In the genomic region with DNA sequence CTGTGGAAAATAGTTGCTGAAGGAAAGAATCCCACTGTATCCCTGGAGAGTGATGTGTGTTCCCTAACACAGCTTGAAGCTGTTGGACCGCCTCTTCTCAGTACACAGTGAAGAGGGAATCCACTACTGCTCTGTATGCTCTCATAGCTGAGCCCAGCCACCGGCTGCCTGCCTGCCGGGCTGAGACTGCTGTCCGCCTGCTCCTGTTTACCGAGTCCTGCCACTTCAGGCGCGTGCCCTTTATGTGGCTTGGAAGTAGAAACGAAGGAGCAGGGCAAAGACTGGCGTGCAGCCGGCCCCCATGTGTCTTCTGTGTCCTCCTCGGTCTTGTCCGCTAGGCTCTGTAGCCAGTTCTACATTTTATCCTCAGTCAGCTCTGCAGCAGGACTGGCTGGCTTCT, we compare ENCODE assay signal across 8 mouse cellular contexts. TPM values are rescaled to one million over a fixed set of nuclear protein-coding genes. Genes with fewer than 3 reads are reported as not detected.
DNase-seq lines count a peak whose midpoint lies in the region; ATAC-seq lines count a peak whose summit lies in the region.

No protein-coding gene starts in this region.

- H3K9ac ChIP-seq in kidney, embryonic 15.5 days: no peak overlapping the region
- H3K9ac ChIP-seq in kidney, embryonic 14.5 days (ENCODE audit: low read depth, low read length): no peak overlapping the region
- no peak overlapping the region for H3K9ac ChIP-seq in midbrain, embryonic 14.5 days (replicated peaks; ENCODE audit: low read length)

- peak; percentile 25 for DNase-seq in embryo, embryonic 9.5 days (ENCODE audit: extremely low spot score)
- DNase-seq in heart, postnatal 14 days: peak; percentile 29 to 34
- peak; percentile 37 for DNase-seq in midbrain, embryonic 14.5 days
- DNase-seq in layer of hippocampus, adult 11-12 months (ENCODE audit: low spot score): no peak
- DNase-seq in natural killer cell, adult 2 months (ENCODE audit: low spot score in 2 of 2): no peak
- DNase-seq in layer of hippocampus, adult 9-10 months (ENCODE audit: low spot score): no peak

- 0 out of 2 replicates have a peak, but pooled peaks have one; percentile 38 for ATAC-seq in kidney, embryonic 15.5 days (replicated peaks; ENCODE audit: low FRiP score)
- ATAC-seq in kidney, embryonic 14.5 days (ENCODE audit: low FRiP score, low TSS enrichment): no peak
- ATAC-seq in midbrain, embryonic 14.5 days (ENCODE audit: low FRiP score, low TSS enrichment): no peak

- no peak overlapping the region for H3K4me2 ChIP-seq in kidney, embryonic 15.5 days
- no peak overlapping the region for H3K4me2 ChIP-seq in kidney, embryonic 14.5 days (replicated peaks; ENCODE audit: low read depth, low read length)
- H3K4me2 ChIP-seq in midbrain, embryonic 14.5 days (ENCODE audit: low read length): no peak overlapping the region

- no peak overlapping the region for H3K27ac ChIP-seq in kidney, embryonic 15.5 days
- H3K27ac ChIP-seq in kidney, embryonic 14.5 days (ENCODE audit: low read depth, low read length): no peak overlapping the region
- no peak overlapping the region for H3K27ac ChIP-seq in midbrain, embryonic 14.5 days (replicated peaks; ENCODE audit: low read depth, low read length)

- H3K9me3 ChIP-seq in kidney, embryonic 15.5 days (replicated peaks): no peaks in the 10 kb centered on the region
- H3K9me3 ChIP-seq in kidney, embryonic 14.5 days (ENCODE audit: control insufficient read depth, low read length): no peaks in the 10 kb centered on the region
- no peaks in the 10 kb centered on the region for H3K9me3 ChIP-seq in midbrain, embryonic 14.5 days (ENCODE audit: control insufficient read depth, low read length)

- 48% methylated on average over 12 of the region's 12 CpGs for WGBS in kidney, embryonic 15.5 days
- 60% methylated on average over 12 of the region's 12 CpGs for WGBS in kidney, embryonic 14.5 days
- WGBS in midbrain, embryonic 14.5 days: 36% methylated on average over 12 of the region's 12 CpGs

- no peak overlapping the region for H3K4me3 ChIP-seq in kidney, embryonic 15.5 days (replicated peaks)
- H3K4me3 ChIP-seq in kidney, embryonic 14.5 days (ENCODE audit: low read length): no peak overlapping the region
- H3K4me3 ChIP-seq in midbrain, embryonic 14.5 days (replicated peaks; ENCODE audit: low read depth, low read length): no peak overlapping the region

- H3K27me3 ChIP-seq in kidney, embryonic 15.5 days: no peaks in the 10 kb centered on the region
- no peaks in the 10 kb centered on the region for H3K27me3 ChIP-seq in kidney, embryonic 14.5 days (ENCODE audit: control insufficient read depth, insufficient read depth, low read length)
- no peaks in the 10 kb centered on the region for H3K27me3 ChIP-seq in midbrain, embryonic 14.5 days (ENCODE audit: control insufficient read depth, insufficient read depth, low read length)

- intact Hi-C loops in heart, postnatal 14 days (cut with DNase I): no loop called here

- H3K36me3 ChIP-seq in kidney, embryonic 15.5 days: no peaks in the 10 kb centered on the region; the same call in 1 of the 2 replicates
- H3K36me3 ChIP-seq in kidney, embryonic 14.5 days (ENCODE audit: control insufficient read depth, insufficient read depth, low read length): no peaks in the 10 kb centered on the region
- H3K36me3 ChIP-seq in midbrain, embryonic 14.5 days (ENCODE audit: control insufficient read depth, insufficient read depth, low read length): no peaks in the 10 kb centered on the region

- peaks cover 18% of the 10 kb centered on the region for H3K4me1 ChIP-seq in kidney, embryonic 15.5 days
- H3K4me1 ChIP-seq in kidney, embryonic 14.5 days (ENCODE audit: control insufficient read depth, insufficient read depth, low read length): peaks cover 9% of the 10 kb centered on the region; the same call in 1 of the 2 replicates
- no peaks in the 10 kb centered on the region for H3K4me1 ChIP-seq in midbrain, embryonic 14.5 days (ENCODE audit: control insufficient read depth, insufficient read depth, low read length)

RNA-seq across cellular contexts. Expression of a gene that starts 34.5 kb away (rescaled TPM):
- polyA plus RNA-seq in kidney, embryonic 15.5 days (2015; fragmentation: Nextera tagmentation; extraction: Ambion mirVana): 78.7 and 94.8 TPM in 2 replicates
- polyA plus RNA-seq in kidney, embryonic 14.5 days (2014; fragmentation: Nextera tagmentation; extraction: Ambion mirVana): 61.9 and 63.6 TPM in 2 replicates
- 10 to 100 TPM; 72.5 to 75.2 TPM for total RNA-seq in heart, postnatal 14 days (2021)
- polyA plus RNA-seq in midbrain, embryonic 14.5 days (2014; fragmentation: Nextera tagmentation; extraction: Ambion mirVana): 48.3 and 57.7 TPM in 2 replicates

Comparison
In these comparisons a context has a peak if more than half of its experiments do, and no peak if none do; other contexts are left out.
1. DNase-seq: peak in embryo, embryonic 9.5 days (single experiment), heart, postnatal 14 days (2 of 2) and midbrain, embryonic 14.5 days (single experiment); none in layer of hippocampus, adult 11-12 months (single experiment), natural killer cell, adult 2 months (0 of 2) and layer of hippocampus, adult 9-10 months (single experiment).